Mouse (Mus musculus): ENCODE data around the gene Gm9945.

DNA sequence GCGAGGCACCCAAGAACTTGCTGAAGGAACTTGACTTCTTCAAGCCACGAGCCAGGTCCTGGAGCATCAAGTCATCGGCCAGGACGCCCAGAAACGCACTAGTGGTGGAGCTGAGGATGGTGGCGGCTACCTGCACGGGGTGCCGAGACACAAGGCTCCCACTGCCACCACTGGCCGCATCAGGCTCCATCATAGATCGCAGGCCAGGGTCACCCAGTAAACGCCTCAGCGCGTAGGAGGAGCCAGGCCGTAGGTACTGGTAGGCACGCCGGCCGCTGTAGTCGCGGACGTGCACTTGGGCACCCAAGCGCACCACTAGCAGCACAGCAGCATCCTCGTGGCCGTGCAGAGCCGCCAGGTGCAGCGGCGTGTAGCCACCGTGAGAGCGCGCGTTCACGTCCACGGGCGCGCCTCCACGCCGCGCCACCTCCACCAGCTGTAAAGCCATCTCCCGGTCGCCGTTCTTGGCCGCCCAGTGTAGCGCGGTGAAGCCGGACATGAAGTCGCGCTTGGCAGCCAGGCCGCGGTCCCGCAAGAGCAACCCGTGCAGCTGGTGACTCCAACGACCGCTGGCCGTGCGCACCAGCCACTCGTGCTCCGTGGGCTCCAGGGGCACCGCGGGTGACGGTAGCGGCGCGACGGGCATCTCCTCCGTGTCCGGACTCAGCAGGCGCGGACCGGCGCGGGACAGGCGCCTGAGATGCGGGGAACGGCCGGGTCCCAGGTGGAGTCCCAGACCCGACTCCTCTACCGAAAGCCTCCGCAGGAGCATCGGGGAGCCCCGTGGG, 1.4 kb upstream of the Gm9945 start:
- no peak for TF ChIP-seq CTCF (IDR thresholded peaks at IDR 0.05; ENCODE audit: borderline replicate concordance, control insufficient read depth, extremely low read depth, insufficient read depth, low read length, poor library complexity)
- no peak for TF ChIP-seq POLR2A (IDR thresholded peaks at IDR 0.05; ENCODE audit: control insufficient read depth, extremely low read depth, insufficient read depth, low read length, poor library complexity)

Measured in thymus, adult 2 months (tissue).